Mouse (Mus musculus): Measurements from ENCODE around the gene Ccdc32. TPM values are rescaled to one million over a fixed set of nuclear protein-coding genes. Genes with fewer than 3 reads are reported as not detected.

Gene Ccdc32
- total RNA-seq, 2 experiments from 2014 or later = 46.1 to 49.7 TPM

- Histone ChIP-seq H3K27ac (peak overlapping the region; percentile 78), H3K4me3 (peak overlapping the region; percentile 53)
- TF ChIP-seq CTCF (IDR thresholded peaks at IDR 0.05) = peak; percentile 76
- intact Hi-C loops (cut with DNase I) = loop anchor here (1.0 kb wide), 1 partner anchor 75 kb away; no protein-coding TSS in a partner anchor
- peak; percentile 82 to 84 for DNase-seq (ENCODE audit: extremely low spot score in 1 of 2, low spot score in 2 of 2)
Measured at GRCm38 (mm10) chr2:118976282-118976929, 52.8 kb downstream of the Ccdc32 start.

GRCm38 (mm10) chr2:118975855-118976254 is 53.3 kb downstream of the Ccdc32 start:
- no peak for DNase-seq (ENCODE audit: extremely low spot score in 1 of 2, low spot score in 2 of 2)
- Histone ChIP-seq H3K27ac (peak overlapping the region; percentile 78; the same call in 1 of the 2 replicates), H3K4me3 (peak overlapping the region; percentile 53)
- intact Hi-C loops (cut with DNase I) = loop anchor here (1.0 kb wide), 1 partner anchor 75 kb away; no protein-coding TSS in a partner anchor
- no peak for TF ChIP-seq CTCF (IDR thresholded peaks at IDR 0.05)

- peak; percentile 84 to 88 for DNase-seq (ENCODE audit: extremely low spot score in 1 of 2, low spot score in 2 of 2)
- Histone ChIP-seq H3K27ac (no peak overlapping the region), H3K4me3 (peak overlapping the region; percentile 44)
- peak; percentile 99 for TF ChIP-seq CTCF (IDR thresholded peaks at IDR 0.05)
- intact Hi-C loops (cut with DNase I) = no loop called here
Measured at GRCm38 (mm10) chr2:118972687-118973376, 56.4 kb downstream of the Ccdc32 start.

GRCm38 (mm10) chr2:118972048-118972447 is 57.1 kb downstream of the Ccdc32 start:
- no peak for TF ChIP-seq CTCF (IDR thresholded peaks at IDR 0.05)
- H3K4me3 ChIP-seq = no peak overlapping the region
- no peak for DNase-seq (ENCODE audit: extremely low spot score in 1 of 2, low spot score in 2 of 2)
- intact Hi-C loops (cut with DNase I) = no loop called here
- no peak overlapping the region for H3K27ac ChIP-seq

- Histone ChIP-seq H3K4me3 (no peak overlapping the region), H3K27ac (no peak overlapping the region)
- intact Hi-C loops (cut with DNase I) = no loop called here
- no peak for DNase-seq (ENCODE audit: extremely low spot score in 1 of 2, low spot score in 2 of 2)
- no peak for TF ChIP-seq CTCF (IDR thresholded peaks at IDR 0.05)
Measured at GRCm38 (mm10) chr2:118969585-118970147, 59.5 kb downstream of the Ccdc32 start.

Other genes starting within 250 kb of the Ccdc32 start
- 100 to 1,000 TPM; 197 to 209 TPM for gene Disp2, start 249.7 kb downstream of the Ccdc32 start, total RNA-seq (2021)
- 1 to 10 TPM in 1 of 2 experiments, under 1 TPM in 1; 0.75 to 1.0 TPM for gene Knstrn, start 215.4 kb downstream of the Ccdc32 start, total RNA-seq (2021)
- gene Ivd, start 167.4 kb downstream of the Ccdc32 start, total RNA-seq (2021) = 10 to 100 TPM; 72.2 to 73.7 TPM
- gene Bahd1, start 129.0 kb downstream of the Ccdc32 start, total RNA-seq (2021) = 10 to 100 TPM; 52.2 to 58.1 TPM
- gene Chst14, start 102.9 kb downstream of the Ccdc32 start, total RNA-seq (2021) = 1 to 10 TPM; 2.4 to 3.3 TPM
- gene Rpusd2, start 5.4 kb upstream of the Ccdc32 start, total RNA-seq (2021) = 1 to 10 TPM; 7.7 to 7.8 TPM
- gene Knl1, start 17.7 kb upstream of the Ccdc32 start, total RNA-seq (2021) = under 1 TPM; 0.07 to 0.19 TPM
- gene Rad51, start 83.4 kb upstream of the Ccdc32 start, total RNA-seq (2021) = under 1 TPM; 0.82 to 0.97 TPM
- gene Rmdn3, start 127.6 kb upstream of the Ccdc32 start, total RNA-seq (2021) = 10 to 100 TPM; 62.4 to 62.9 TPM
- gene Gchfr, start 138.4 kb upstream of the Ccdc32 start, total RNA-seq (2021) = not detected
- gene Gm14137, start 145.1 kb upstream of the Ccdc32 start, total RNA-seq (2021) = not detected
- 10 to 100 TPM; 38.0 to 41.9 TPM for gene Zfyve19, start 179.2 kb upstream of the Ccdc32 start, total RNA-seq (2021)
- 10 to 100 TPM; 15.5 to 19.3 TPM for gene Dnajc17, start 179.4 kb upstream of the Ccdc32 start, total RNA-seq (2021)
- not detected for gene Ppp1r14d, start 200.5 kb upstream of the Ccdc32 start, total RNA-seq (2021)
- 1 to 10 TPM in 1 of 2 experiments, under 1 TPM in 1; 0.96 to 1.2 TPM for gene Spint1, start 208.0 kb upstream of the Ccdc32 start, total RNA-seq (2021)
- gene Rhov, start 241.9 kb upstream of the Ccdc32 start, total RNA-seq (2021) = 10 to 100 TPM in 1 of 2 experiments, 1 to 10 TPM in 1; 9.8 to 11.1 TPM

Measured in left cerebral cortex, adult 2 months (tissue).